In genomic region chr11:44624564-44624963, GRCm38 (mm10) we compare ENCODE assay signal across 23 mouse cellular contexts. TPM values are rescaled to one million over a fixed set of nuclear protein-coding genes. Genes with fewer than 3 reads are reported as not detected.
DNase-seq lines count a peak whose midpoint lies in the region; ATAC-seq and TF ChIP-seq lines count a peak whose summit lies in the region.
"Had no signal": no experiment of that assay in that cellular context is flagged by ENCODE, and none has a peak within 500 bp of the region (broad histone marks: within the 10 kb centered on the region; RNA-seq: fewer than 3 reads in every experiment).

No protein-coding gene starts in this region.

- H3K79me2 ChIP-seq in MEL (ENCODE audit: control insufficient read depth, insufficient read depth, low read length, poor library complexity), result no peaks in the 10 kb centered on the region

- TF ChIP-seq POLR2A in MEL (IDR thresholded peaks at IDR 0.05; ENCODE audit: control insufficient read depth in 1 of 2, insufficient read depth in 1 of 2, low read depth in 1 of 2, low read length in 2 of 2, poor library complexity in 1 of 2), result no peak
- no peak for TF ChIP-seq POLR2A in lung, adult 2 months (IDR thresholded peaks at IDR 0.05; ENCODE audit: borderline replicate concordance, extremely low read depth, low read depth, low read length)

- WGBS in midbrain, embryonic 13.5 days, result 76% methylated on average over 5 of the region's 5 CpGs
- 77% methylated on average over 5 of the region's 5 CpGs for WGBS in midbrain, embryonic 15.5 days
- WGBS in liver, embryonic 12.5 days (ENCODE audit: insufficient replicate concordance), result 46% methylated on average over 5 of the region's 5 CpGs
- WGBS in lung, adult 2 months, result 50% methylated on average over 5 of the region's 5 CpGs

- no peak overlapping the region for H3K27ac ChIP-seq in midbrain, embryonic 13.5 days
- no peak overlapping the region for H3K27ac ChIP-seq in midbrain, embryonic 15.5 days
- H3K27ac ChIP-seq in MEL (ENCODE audit: control insufficient read depth, low read depth, low read length), result no peak overlapping the region
- no peak overlapping the region for H3K27ac ChIP-seq in liver, embryonic 12.5 days
- H3K27ac ChIP-seq: embryonic facial prominence, embryonic 10.5 days; heart, adult 2 months; kidney, embryonic 15.5 days; liver, embryonic 15.5 days had no signal

- DNase-seq in B cell, adult 2 months, result peak; percentile 72 to 75
- DNase-seq in MEL (ENCODE audit: low read depth, low spot score), result peak; percentile 14
- no peak for DNase-seq in lung, adult 2 months
- DNase-seq in kidney, postnatal 4 days, result no peak
- DNase-seq: adrenal gland, postnatal 25 days; cerebellum, adult 18-20 months; gastrocnemius, postnatal 10 days; heart, adult 2 months; heart, postnatal 36 days; right cerebral cortex, postnatal 4 days; thymus, adult 2 months had no signal

- no peak for TF ChIP-seq CTCF in MEL (IDR thresholded peaks at IDR 0.05 in 2 of 3, conservative IDR thresholded peaks at IDR 0.05 in 1 of 3; ENCODE audit: control insufficient read depth in 1 of 3, insufficient read depth in 1 of 3, low read depth in 2 of 3, low read length in 3 of 3, poor library complexity in 1 of 3, severe bottlenecking in 1 of 3)
- TF ChIP-seq CTCF in lung, adult 2 months (IDR thresholded peaks at IDR 0.05; ENCODE audit: insufficient read depth, low read length), result no peak

- H3K27me3 ChIP-seq in midbrain, embryonic 13.5 days, result peaks cover 31% of the 10 kb centered on the region
- H3K27me3 ChIP-seq in midbrain, embryonic 15.5 days (replicated peaks), result peaks cover 11% of the 10 kb centered on the region
- peaks cover 3% of the 10 kb centered on the region in 2 experiments for H3K27me3 ChIP-seq in MEL (ENCODE audit: control insufficient read depth in 1 of 2, insufficient read depth in 2 of 2, low read length in 2 of 2)
- peaks cover 38% of the 10 kb centered on the region for H3K27me3 ChIP-seq in liver, embryonic 12.5 days (replicated peaks)

- TF ChIP-seq EP300 in MEL (IDR thresholded peaks at IDR 0.05; ENCODE audit: low read depth in 1 of 2, low read length in 2 of 2), result no peak

- no peak overlapping the region for H3K4me3 ChIP-seq in midbrain, embryonic 13.5 days (replicated peaks)
- H3K4me3 ChIP-seq in midbrain, embryonic 15.5 days, result no peak overlapping the region
- H3K4me3 ChIP-seq in MEL (ENCODE audit: control insufficient read depth in 1 of 2, insufficient read depth in 1 of 2, low read depth in 2 of 2, low read length in 2 of 2), result no peak overlapping the region
- H3K4me3 ChIP-seq in liver, embryonic 12.5 days, result no peak overlapping the region
- no peak overlapping the region for H3K4me3 ChIP-seq in lung, adult 2 months (replicated peaks; ENCODE audit: extremely low read depth, low read depth, low read length)
- H3K4me3 ChIP-seq: embryonic facial prominence, embryonic 10.5 days; heart, adult 2 months; kidney, embryonic 15.5 days; liver, embryonic 15.5 days had no signal

- H3K4me2 ChIP-seq in midbrain, embryonic 13.5 days (replicated peaks), result 0 out of 2 replicates have a peak overlapping the region, but pooled peaks have one; percentile 10
- H3K4me2 ChIP-seq in midbrain, embryonic 15.5 days, result no peak overlapping the region
- no peak overlapping the region for H3K4me2 ChIP-seq in liver, embryonic 12.5 days
- H3K4me2 ChIP-seq: kidney, embryonic 15.5 days; liver, embryonic 15.5 days had no signal

- peaks cover 64% of the 10 kb centered on the region for H3K4me1 ChIP-seq in midbrain, embryonic 13.5 days (replicated peaks)
- H3K4me1 ChIP-seq in midbrain, embryonic 15.5 days, result peaks cover 25% of the 10 kb centered on the region
- H3K4me1 ChIP-seq in MEL (ENCODE audit: control insufficient read depth in 1 of 2, insufficient read depth in 2 of 2, low read length in 2 of 2), result no peaks in the 10 kb centered on the region
- no peaks in the 10 kb centered on the region for H3K4me1 ChIP-seq in liver, embryonic 12.5 days
- H3K4me1 ChIP-seq in lung, adult 2 months (ENCODE audit: control insufficient read depth, insufficient read depth, low read length), result no peaks in the 10 kb centered on the region
- H3K4me1 ChIP-seq: liver, embryonic 15.5 days had no signal

- no peak overlapping the region for H3K9ac ChIP-seq in midbrain, embryonic 13.5 days (replicated peaks)
- H3K9ac ChIP-seq in midbrain, embryonic 15.5 days, result no peak overlapping the region
- no peak overlapping the region for H3K9ac ChIP-seq in MEL (ENCODE audit: control insufficient read depth, low read depth, low read length, poor library complexity, severe bottlenecking)
- H3K9ac ChIP-seq in liver, embryonic 12.5 days, result no peak overlapping the region
- H3K9ac ChIP-seq: kidney, embryonic 15.5 days; liver, embryonic 15.5 days had no signal

- H3K36me3 ChIP-seq in midbrain, embryonic 13.5 days, result no peaks in the 10 kb centered on the region
- no peaks in the 10 kb centered on the region for H3K36me3 ChIP-seq in midbrain, embryonic 15.5 days (replicated peaks)
- no peaks in the 10 kb centered on the region for H3K36me3 ChIP-seq in MEL (ENCODE audit: control insufficient read depth in 1 of 2, insufficient read depth in 2 of 2, low read length in 2 of 2)
- H3K36me3 ChIP-seq in liver, embryonic 12.5 days, result no peaks in the 10 kb centered on the region
- H3K36me3 ChIP-seq: embryonic facial prominence, embryonic 10.5 days; G1E; liver, embryonic 15.5 days had no signal

- ATAC-seq in midbrain, embryonic 13.5 days, result no peak
- no peak for ATAC-seq in midbrain, embryonic 15.5 days (replicated peaks)
- ATAC-seq in monocyte, adult 5-6 weeks (replicated peaks; ENCODE audit: insufficient number of reproducible peaks, low FRiP score, low TSS enrichment, poor library complexity, severe bottlenecking), result 0 out of 2 replicates have a peak, but pooled peaks have one; percentile 43
- ATAC-seq in liver, embryonic 12.5 days, result no peak
- ATAC-seq: CD4-positive, CD25-positive, alpha-beta regulatory T cell, adult 4 months; intestine, postnatal 0 days; lung, postnatal 0 days had no signal

- TF ChIP-seq RAD21 in MEL (IDR thresholded peaks at IDR 0.05; ENCODE audit: low read depth, low read length), result no peak

- no peaks in the 10 kb centered on the region for H3K9me3 ChIP-seq in midbrain, embryonic 13.5 days
- no peaks in the 10 kb centered on the region for H3K9me3 ChIP-seq in midbrain, embryonic 15.5 days
- no peaks in the 10 kb centered on the region for H3K9me3 ChIP-seq in MEL (replicated peaks; ENCODE audit: insufficient read depth, low read length)
- no peaks in the 10 kb centered on the region for H3K9me3 ChIP-seq in liver, embryonic 12.5 days (replicated peaks)
- H3K9me3 ChIP-seq: embryonic facial prominence, embryonic 10.5 days; G1E; kidney, embryonic 15.5 days; liver, embryonic 15.5 days had no signal

TF ChIP-seq in MEL, 35 proteins besides CTCF, POLR2A, EP300 and RAD21:
- no peak for TF ChIP-seq E2F4 (IDR thresholded peaks at IDR 0.05; ENCODE audit: borderline replicate concordance, low read depth, low read length)
- no peak for TF ChIP-seq ZKSCAN1 (IDR thresholded peaks at IDR 0.05; ENCODE audit: low read depth, low read length)
- no peak for TF ChIP-seq CHD2 (IDR thresholded peaks at IDR 0.05; ENCODE audit: low read length)
- no peak for TF ChIP-seq SIN3A (IDR thresholded peaks at IDR 0.05; ENCODE audit: low read length)
- TF ChIP-seq RCOR1 (IDR thresholded peaks at IDR 0.05; ENCODE audit: low read depth, low read length), result no peak
- TF ChIP-seq MAX (IDR thresholded peaks at IDR 0.05; ENCODE audit: low read length), result no peak
- no peak for TF ChIP-seq TBP (IDR thresholded peaks at IDR 0.05; ENCODE audit: low read depth, low read length)
- no peak for TF ChIP-seq ETS1 (IDR thresholded peaks at IDR 0.05; ENCODE audit: low read depth, low read length)
TF ChIP-seq in MEL: peak in this region for 0.

RNA-seq across cellular contexts. Expression of gene Ebf1, which starts 7.4 kb away (rescaled TPM):
- polyA plus RNA-seq in midbrain, embryonic 13.5 days (2015; fragmentation: Nextera tagmentation; extraction: Ambion mirVana), result 93.8 and 94.0 TPM in 2 replicates
- 66.6 and 68.9 TPM in 2 replicates for polyA plus RNA-seq in midbrain, embryonic 15.5 days (2015; fragmentation: Nextera tagmentation; extraction: Ambion mirVana)
- not detected in 2 replicates for total RNA-seq in MEL (2012; rRNA removed)
- under 1 TPM in 1 of 2 experiments, not detected in 1; 0.04 TPM for polyA plus RNA-seq in MEL (2012; ENCODE audit: insufficient read depth in 1 of 2, insufficient read length in 2 of 2, low read depth in 1 of 2, low replicate concordance in 2 of 2, missing spikeins in 1 of 2)
- total RNA-seq in monocyte, adult 5-6 weeks (2017), result 7.4 to 16.9 TPM (median 14.2 TPM) in 3 replicates
- 0.26 and 0.41 TPM in 2 replicates for polyA plus RNA-seq in liver, embryonic 12.5 days (2016; fragmentation: Nextera tagmentation; extraction: Ambion mirVana)
- 10.7 and 11.8 TPM in 2 replicates for polyA plus RNA-seq in lung, adult 2 months (2012; rRNA removed)
- total RNA-seq: common myeloid progenitor, adult 5-6 weeks had no signal
- polyA plus RNA-seq: G1E had no signal

Comparison
In these comparisons a context has a peak if more than half of its experiments do, and no peak if none do; other contexts are left out.
1. DNase-seq: peak in B cell, adult 2 months (2 of 2) and MEL (single experiment); none in lung, adult 2 months (single experiment) and kidney, postnatal 4 days (0 of 2).